Mouse (Mus musculus): ENCODE data around the gene Ppih. TPM values are rescaled to one million over a fixed set of nuclear protein-coding genes. Genes with fewer than 3 reads are reported as not detected.
A peak's percentile ranks its signal among the peaks of the same experiment; 100 is the strongest.

Ppih gene
- total and polyA plus RNA-seq, 3 experiments, result 4.5 to 171 (median 76.0) TPM

GRCm38 (mm10) chr4:119338861-119339361, 18.6 kb upstream of the Ppih start:
- no peak overlapping the region for H3K4me3 ChIP-seq (ENCODE audit: low read depth, low read length)
- no peaks in the 10 kb centered on the region for H3K9me3 ChIP-seq (replicated peaks)
- H3K4me1 ChIP-seq (ENCODE audit: insufficient read depth, low read depth, low read length), result peaks cover 3% of the 10 kb centered on the region; the same call in 1 of the 2 replicates
- TF ChIP-seq CTCF (IDR thresholded peaks at IDR 0.05; ENCODE audit: low read depth, low read length), result peak; percentile 78
- TF ChIP-seq POLR2AphosphoS5 (IDR thresholded peaks at IDR 0.05; ENCODE audit: insufficient replicate concordance, low read depth, low read length), result no peak
- DNase-seq (ENCODE audit: low spot score) (peak; percentile 33), ATAC-seq (ENCODE audit: extremely low read depth, insufficient number of reproducible peaks, low FRiP score, poor library complexity, severe bottlenecking) (peak; percentile 28)
- peaks cover 21% of the 10 kb centered on the region for H3K27me3 ChIP-seq (ENCODE audit: insufficient read depth, low read length)
- H3K36me3 ChIP-seq (replicated peaks), result no peaks in the 10 kb centered on the region

GRCm38 (mm10) chr4:119338422-119338821, 18.1 kb upstream of the Ppih start:
- no peak overlapping the region for H3K4me3 ChIP-seq (ENCODE audit: low read depth, low read length)
- peaks cover 3% of the 10 kb centered on the region; the same call in 1 of the 2 replicates for H3K4me1 ChIP-seq (ENCODE audit: insufficient read depth, low read depth, low read length)
- peaks cover 21% of the 10 kb centered on the region for H3K27me3 ChIP-seq (ENCODE audit: insufficient read depth, low read length)
- no peaks in the 10 kb centered on the region for H3K9me3 ChIP-seq (replicated peaks)
- H3K36me3 ChIP-seq (replicated peaks), result no peaks in the 10 kb centered on the region
- no peak for ATAC-seq (ENCODE audit: extremely low read depth, insufficient number of reproducible peaks, low FRiP score, poor library complexity, severe bottlenecking)
- DNase-seq (ENCODE audit: low spot score), result no peak
- no peak for TF ChIP-seq POLR2AphosphoS5 (IDR thresholded peaks at IDR 0.05; ENCODE audit: insufficient replicate concordance, low read depth, low read length)
- TF ChIP-seq TAL1 (conservative IDR thresholded peaks at IDR 0.05; ENCODE audit: low read depth, low read length), result no peak
- no peak for TF ChIP-seq GATA2 (IDR thresholded peaks at IDR 0.05; ENCODE audit: borderline replicate concordance, low read depth, low read length)
- no peak for TF ChIP-seq GATA1 (IDR thresholded peaks at IDR 0.05; ENCODE audit: borderline replicate concordance, low read length)
- no peak for TF ChIP-seq CTCF (IDR thresholded peaks at IDR 0.05; ENCODE audit: low read depth, low read length)

GRCm38 (mm10) chr4:119333487-119333886, 13.1 kb upstream of the Ppih start:
- ATAC-seq (ENCODE audit: extremely low read depth, insufficient number of reproducible peaks, low FRiP score, poor library complexity, severe bottlenecking) (no peak), DNase-seq (ENCODE audit: low spot score) (no peak)
- H3K4me3 ChIP-seq (ENCODE audit: low read depth, low read length), result no peak overlapping the region
- no peaks in the 10 kb centered on the region for H3K9me3 ChIP-seq (replicated peaks)
- TF ChIP-seq POLR2AphosphoS5 (IDR thresholded peaks at IDR 0.05; ENCODE audit: insufficient replicate concordance, low read depth, low read length) (no peak), GATA2 (IDR thresholded peaks at IDR 0.05; ENCODE audit: borderline replicate concordance, low read depth, low read length) (no peak), GATA1 (IDR thresholded peaks at IDR 0.05; ENCODE audit: borderline replicate concordance, low read length) (no peak), TAL1 (conservative IDR thresholded peaks at IDR 0.05; ENCODE audit: low read depth, low read length) (no peak)
- H3K27me3 ChIP-seq (ENCODE audit: insufficient read depth, low read length), result peaks cover 44% of the 10 kb centered on the region
- H3K4me1 ChIP-seq (ENCODE audit: insufficient read depth, low read depth, low read length), result no peaks in the 10 kb centered on the region
- H3K36me3 ChIP-seq (replicated peaks), result no peaks in the 10 kb centered on the region

- peaks cover 30% of the 10 kb centered on the region for H3K4me1 ChIP-seq (ENCODE audit: insufficient read depth, low read depth, low read length)
- H3K27me3 ChIP-seq (ENCODE audit: insufficient read depth, low read length), result peaks cover 14% of the 10 kb centered on the region
- DNase-seq (ENCODE audit: low spot score), result peak; percentile 15
- H3K9me3 ChIP-seq (replicated peaks), result no peaks in the 10 kb centered on the region
- TF ChIP-seq GATA1 (IDR thresholded peaks at IDR 0.05; ENCODE audit: borderline replicate concordance, low read length), result no peak
- ATAC-seq (ENCODE audit: extremely low read depth, insufficient number of reproducible peaks, low FRiP score, poor library complexity, severe bottlenecking), result no peak
- peak overlapping the region; percentile 88 for H3K4me3 ChIP-seq (ENCODE audit: low read depth, low read length)
- peaks cover 36% of the 10 kb centered on the region for H3K36me3 ChIP-seq (replicated peaks)
Measured at GRCm38 (mm10) chr4:119320896-119321550, 677 bp upstream of the Ppih start.

GRCm38 (mm10) chr4:119313756-119314155, 6.6 kb downstream of the Ppih start:
- DNase-seq (ENCODE audit: low spot score) (no peak), ATAC-seq (ENCODE audit: extremely low read depth, insufficient number of reproducible peaks, low FRiP score, poor library complexity, severe bottlenecking) (no peak)
- H3K4me3 ChIP-seq (ENCODE audit: low read depth, low read length), result no peak overlapping the region
- TF ChIP-seq GATA2 (IDR thresholded peaks at IDR 0.05; ENCODE audit: borderline replicate concordance, low read depth, low read length), result no peak
- no peak for TF ChIP-seq TAL1 (conservative IDR thresholded peaks at IDR 0.05; ENCODE audit: low read depth, low read length)
- TF ChIP-seq GATA1 (IDR thresholded peaks at IDR 0.05; ENCODE audit: borderline replicate concordance, low read length), result no peak
- TF ChIP-seq CTCF (IDR thresholded peaks at IDR 0.05; ENCODE audit: low read depth, low read length), result no peak
- no peak for TF ChIP-seq POLR2AphosphoS5 (IDR thresholded peaks at IDR 0.05; ENCODE audit: insufficient replicate concordance, low read depth, low read length)
- H3K9me3 ChIP-seq (replicated peaks), result no peaks in the 10 kb centered on the region
- H3K27me3 ChIP-seq (ENCODE audit: insufficient read depth, low read length), result no peaks in the 10 kb centered on the region
- peaks cover 95% of the 10 kb centered on the region for H3K36me3 ChIP-seq (replicated peaks)
- H3K4me1 ChIP-seq (ENCODE audit: insufficient read depth, low read depth, low read length), result peaks cover 14% of the 10 kb centered on the region

GRCm38 (mm10) chr4:119305418-119305817, 14.9 kb downstream of the Ppih start:
- Histone ChIP-seq H3K27me3 (ENCODE audit: insufficient read depth, low read length) (no peaks in the 10 kb centered on the region), H3K4me3 (ENCODE audit: low read depth, low read length) (no peak overlapping the region), H3K4me1 (ENCODE audit: insufficient read depth, low read depth, low read length) (no peaks in the 10 kb centered on the region), H3K9me3 (replicated peaks) (no peaks in the 10 kb centered on the region), H3K36me3 (replicated peaks) (peaks cover 86% of the 10 kb centered on the region)
- DNase-seq (ENCODE audit: low spot score), result no peak
- TF ChIP-seq GATA1 (IDR thresholded peaks at IDR 0.05; ENCODE audit: borderline replicate concordance, low read length), result no peak
- TF ChIP-seq CTCF (IDR thresholded peaks at IDR 0.05; ENCODE audit: low read depth, low read length), result no peak
- no peak for TF ChIP-seq GATA2 (IDR thresholded peaks at IDR 0.05; ENCODE audit: borderline replicate concordance, low read depth, low read length)
- TF ChIP-seq TAL1 (conservative IDR thresholded peaks at IDR 0.05; ENCODE audit: low read depth, low read length), result no peak
- no peak for TF ChIP-seq POLR2AphosphoS5 (IDR thresholded peaks at IDR 0.05; ENCODE audit: insufficient replicate concordance, low read depth, low read length)
- ATAC-seq (ENCODE audit: extremely low read depth, insufficient number of reproducible peaks, low FRiP score, poor library complexity, severe bottlenecking), result no peak

All from G1E (cell line).